Mouse (Mus musculus): ENCODE measurements around the gene Gatad2a.
A peak's percentile ranks its signal among the peaks of the same experiment; 100 is the strongest.

The Gatad2a gene

GRCm38 (mm10) chr8:69876967-69877366, 119.2 kb downstream of the Gatad2a start:
- DNase-seq (ENCODE audit: low read depth, low spot score) = no peak

- DNase-seq (ENCODE audit: low read depth, low spot score) = no peak
Measured at GRCm38 (mm10) chr8:69876097-69876496, 120.1 kb downstream of the Gatad2a start.

- DNase-seq (ENCODE audit: low read depth, low spot score) = peak; percentile 76
Measured at GRCm38 (mm10) chr8:69874654-69875053, 121.5 kb downstream of the Gatad2a start.

GRCm38 (mm10) chr8:69874155-69874554, 122.0 kb downstream of the Gatad2a start:
- peak; percentile 49 for DNase-seq (ENCODE audit: low read depth, low spot score)

GRCm38 (mm10) chr8:69870907-69871306, 125.3 kb downstream of the Gatad2a start:
- DNase-seq (ENCODE audit: low read depth, low spot score) = no peak

- DNase-seq (ENCODE audit: low read depth, low spot score) = no peak
Measured at GRCm38 (mm10) chr8:69870003-69870765, 126.0 kb downstream of the Gatad2a start.

GRCm38 (mm10) chr8:69867696-69868326, 128.4 kb downstream of the Gatad2a start:
- DNase-seq (ENCODE audit: low read depth, low spot score) = peak; percentile 44

- no peak for DNase-seq (ENCODE audit: low read depth, low spot score)
Measured at GRCm38 (mm10) chr8:69864180-69864579, 132.0 kb downstream of the Gatad2a start.

GRCm38 (mm10) chr8:69863387-69864020, 132.7 kb downstream of the Gatad2a start:
- no peak for DNase-seq (ENCODE audit: low read depth, low spot score)

- DNase-seq (ENCODE audit: low read depth, low spot score) = no peak
Measured at GRCm38 (mm10) chr8:69861251-69861650, 134.9 kb downstream of the Gatad2a start.

GRCm38 (mm10) chr8:69860807-69861206, 135.4 kb downstream of the Gatad2a start:
- DNase-seq (ENCODE audit: low read depth, low spot score) = no peak

All from skeletal muscle tissue, adult 2 months (tissue).